Mouse (Mus musculus) mesoderm, embryonic 11.5 days (tissue): ENCODE measurements around the gene Alms1.

Experiments
- DNase-seq: peaks from one replicate; pipeline ENCODE4 v3.0.0-alpha.2; 2012; ENCODE audit warnings: low read depth, low spot score

Gene Alms1

DNA sequence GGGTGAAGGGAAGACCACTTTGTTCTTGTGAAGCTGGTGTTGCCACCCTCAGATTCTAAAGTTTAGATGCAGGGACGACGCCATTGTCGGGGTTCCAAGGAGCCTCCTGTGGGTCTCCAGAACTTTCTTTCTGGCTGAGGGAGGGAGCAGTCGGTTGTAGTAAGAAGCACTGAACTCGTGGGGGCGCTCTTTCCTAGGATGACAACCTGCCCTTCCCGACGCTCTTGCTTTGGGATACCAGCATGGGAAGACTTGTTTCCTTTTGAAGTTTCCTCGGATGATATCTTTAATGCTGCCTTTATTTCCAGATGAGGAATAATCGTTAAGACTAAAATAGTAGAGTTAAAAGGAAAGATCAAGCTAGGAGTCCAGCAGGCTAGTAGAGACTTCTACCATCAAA lies 125.8 kb downstream of the Alms1 start, which contains the start of gene Nat8f7:
TSS of gene Nat8f7 (minus strand) at position 101 of the 400 bp plus-strand sequence.
- peak; percentile 0 for DNase-seq
